Mouse (Mus musculus) gastrocnemius, postnatal 36 days (tissue): ENCODE measurements around the gene Rufy4. TPM values are rescaled to one million over a fixed set of nuclear protein-coding genes. Genes with fewer than 3 reads are reported as not detected.

Experiments used
- DNase-seq, 2 experiments: peaks; one replicate each; pipeline ENCODE4 v3.0.0; 2022
- intact Hi-C: fragments of 180-260 bp; cut with DNase I; formaldehyde crosslinking; loops from one replicate; pipeline ENCODE4 v1.15.1; 2025
- total RNA-seq, 2 experiments: library from RNA; stranded (reverse); gene quantifications; 2 replicates each; pipeline ENCODE4 v1.2.3; 2021

Gene Rufy4
- total RNA-seq, 2 experiments from 2014 or later, result 0.10 TPM; not detected in 1

DNA sequence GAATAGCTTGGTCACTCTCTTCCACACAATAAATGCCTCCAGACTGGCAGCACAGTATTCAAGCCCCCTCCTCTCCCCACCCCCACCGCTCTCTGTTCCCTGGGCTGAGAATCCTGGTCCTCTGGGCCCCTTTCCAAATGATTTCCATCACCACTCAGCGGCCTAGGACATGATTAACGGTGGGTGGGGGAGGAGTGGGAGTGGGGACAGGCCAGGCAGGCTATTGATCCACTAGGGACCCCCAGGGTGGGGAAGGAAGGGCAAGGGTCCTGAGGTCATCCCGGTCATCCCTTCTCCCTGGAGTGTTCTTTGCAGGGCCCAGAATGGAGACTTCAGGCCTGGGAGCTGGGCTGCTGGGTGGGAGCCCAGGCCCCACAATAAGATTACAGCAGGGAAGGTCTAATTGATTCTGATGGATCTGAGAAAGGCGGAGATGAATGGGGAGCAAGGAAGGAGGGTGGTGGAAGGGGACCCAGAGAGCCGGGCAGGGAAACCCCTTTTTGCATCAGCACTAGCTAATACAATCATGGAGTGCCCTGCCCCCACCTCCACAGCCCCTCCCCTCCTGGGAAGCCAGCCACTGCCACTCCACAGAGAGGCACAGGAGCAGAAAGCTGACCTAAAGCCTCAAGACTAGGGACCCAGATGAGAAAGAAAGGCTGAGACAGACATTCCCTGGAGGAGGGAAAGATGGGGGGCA is 21.5 kb upstream of the Rufy4 start:
- intact Hi-C loops, result no loop called here
- no peak for DNase-seq

GRCm38 (mm10) chr1:74105660-74106059 is 19.7 kb upstream of the Rufy4 start:
- no peak for DNase-seq
- intact Hi-C loops, result no loop called here

GRCm38 (mm10) chr1:74106214-74106613 is 19.1 kb upstream of the Rufy4 start:
- intact Hi-C loops, result no loop called here
- no peak for DNase-seq

DNA sequence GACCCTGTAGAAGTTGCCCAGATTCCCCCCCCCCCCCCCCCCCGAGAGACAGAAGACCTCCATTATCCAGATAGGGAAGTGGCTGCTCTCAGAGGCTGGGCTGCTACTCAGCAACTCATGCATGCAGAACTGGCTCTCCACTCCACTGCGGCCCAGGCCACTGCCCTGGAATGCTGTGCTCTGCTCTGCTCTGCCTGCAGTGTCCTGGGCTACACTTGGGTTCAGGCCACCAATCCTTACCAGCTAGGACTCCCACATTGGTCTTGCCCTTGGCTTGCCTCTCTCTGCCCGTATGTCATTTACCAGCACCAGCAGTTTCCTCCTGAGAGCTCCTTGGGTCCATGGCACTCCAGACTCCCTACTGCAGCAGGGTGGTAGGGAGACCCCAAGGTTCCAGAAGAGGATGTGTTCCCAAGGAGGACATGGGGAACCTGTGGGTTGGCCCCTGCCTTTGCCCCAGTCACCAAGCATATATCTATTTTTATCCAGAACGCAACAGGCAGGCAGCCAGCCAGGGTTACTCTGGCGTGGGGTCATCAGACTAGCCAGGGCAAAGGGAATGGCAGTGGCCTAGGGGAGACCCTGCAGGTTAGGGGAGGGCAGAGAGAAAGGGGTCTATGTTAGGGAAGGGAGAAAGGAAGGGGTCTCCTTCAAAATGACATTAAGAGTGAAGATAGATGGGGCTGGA is 17.3 kb upstream of the Rufy4 start:
- intact Hi-C loops, result no loop called here
- DNase-seq, result no peak

- no peak for DNase-seq
- intact Hi-C loops, result no loop called here
These were observed 15.7 kb upstream of the Rufy4 start for GRCm38 (mm10) chr1:74109670-74110069.

GRCm38 (mm10) chr1:74110932-74111695 is 14.2 kb upstream of the Rufy4 start:
- intact Hi-C loops, result no loop called here
- DNase-seq, result no peak

- no peak for DNase-seq
- intact Hi-C loops, result no loop called here
These were observed 13.7 kb upstream of the Rufy4 start for GRCm38 (mm10) chr1:74111696-74112030.

GRCm38 (mm10) chr1:74113071-74113470 is 12.3 kb upstream of the Rufy4 start:
- intact Hi-C loops, result no loop called here
- DNase-seq, result no peak

DNA sequence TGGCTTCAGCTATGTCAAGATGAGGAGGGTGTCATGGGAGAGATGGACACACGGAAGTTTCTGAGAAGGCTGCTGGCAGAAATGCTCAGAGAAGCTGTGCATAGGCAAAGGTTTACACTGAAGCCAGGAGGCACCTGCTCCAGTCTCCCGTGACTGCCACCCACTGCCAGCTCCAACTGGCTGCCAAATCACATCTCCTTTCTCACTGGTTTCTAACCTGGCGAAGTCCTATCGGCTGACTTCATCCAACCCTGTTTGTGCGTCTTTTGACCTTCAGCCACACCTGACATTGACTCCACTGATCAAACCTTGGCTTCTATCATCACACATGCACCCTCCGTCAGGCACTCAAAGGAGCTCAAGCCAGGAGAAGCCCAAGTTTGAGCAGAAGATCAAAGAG is 7.5 kb upstream of the Rufy4 start:
- intact Hi-C loops, result no loop called here
- DNase-seq, result no peak

DNA sequence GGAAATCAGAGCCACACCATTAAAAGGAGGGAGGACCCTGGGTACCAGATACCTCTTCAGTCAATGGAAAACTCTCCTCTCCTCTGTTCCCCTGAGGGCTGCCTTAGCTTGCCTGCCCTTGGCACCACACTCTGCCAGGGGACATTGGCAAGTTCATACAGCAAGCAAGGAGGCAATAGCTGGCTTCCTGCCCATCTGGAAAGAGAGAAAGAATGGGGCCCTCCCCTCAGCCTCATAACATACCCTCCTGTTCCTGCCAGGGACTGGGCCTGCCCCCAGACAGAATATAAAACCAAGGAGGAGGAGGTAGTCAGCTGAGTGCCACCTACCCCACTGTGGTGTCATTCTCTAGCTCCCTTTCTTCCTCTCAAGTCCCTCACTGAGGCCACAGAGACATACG is 6.2 kb upstream of the Rufy4 start:
- intact Hi-C loops, result no loop called here
- DNase-seq, result no peak

GRCm38 (mm10) chr1:74121138-74121537 is 4.2 kb upstream of the Rufy4 start:
- no peak for DNase-seq
- intact Hi-C loops, result loop anchor here (5.0 kb wide), 2 partner anchors 34 to 139 kb away; no protein-coding TSS in a partner anchor

GRCm38 (mm10) chr1:74121821-74122576 is 3.3 kb upstream of the Rufy4 start:
- DNase-seq, result no peak
- intact Hi-C loops, result loop anchor here (5.0 kb wide), 2 partner anchors 35 to 140 kb away; no protein-coding TSS in a partner anchor

- DNase-seq, result no peak
- intact Hi-C loops, result loop anchor here (5.0 kb wide), 2 partner anchors 36 to 141 kb away; no protein-coding TSS in a partner anchor
These were observed 2.1 kb upstream of the Rufy4 start for GRCm38 (mm10) chr1:74123215-74123614.

- intact Hi-C loops, result loop anchor here (5.0 kb wide), 2 partner anchors 37 to 142 kb away; no protein-coding TSS in a partner anchor
- DNase-seq, result peak; percentile 31 to 35
These were observed 1.0 kb upstream of the Rufy4 start, which contains the start of gene Tns1 for GRCm38 (mm10) chr1:74124021-74124981. Gene Tns1 (minus strand): TSS chr1:74124449.

GRCm38 (mm10) chr1:74130883-74131659 is 5.7 kb downstream of the Rufy4 start:
- no peak for DNase-seq
- intact Hi-C loops, result loop anchor here (2.0 kb wide), 1 partner anchor 230 kb away; no protein-coding TSS in a partner anchor

- intact Hi-C loops, result no loop called here
- no peak for DNase-seq
These were observed 6.7 kb downstream of the Rufy4 start for GRCm38 (mm10) chr1:74132011-74132410.

DNA sequence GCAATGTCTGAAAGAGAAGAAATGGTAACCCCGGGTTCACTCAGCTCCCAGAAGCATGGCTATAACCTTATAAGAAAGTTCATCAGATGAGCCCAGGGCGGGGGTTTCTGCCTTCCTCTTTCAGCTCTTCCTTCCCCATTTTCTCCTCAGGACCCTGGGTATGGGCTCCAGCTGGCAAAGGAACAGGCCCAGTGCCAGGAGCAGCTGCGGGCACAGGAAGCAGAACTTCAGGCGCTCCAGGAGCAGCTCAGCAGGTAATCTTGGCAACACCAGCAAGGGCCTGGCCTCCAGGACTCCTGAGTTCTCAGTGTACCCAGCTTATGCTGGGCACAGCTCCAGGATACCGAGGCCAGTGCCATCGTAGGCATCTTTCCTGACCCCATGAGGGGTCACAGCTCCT is 8.6 kb downstream of the Rufy4 start:
- DNase-seq, result no peak

DNA sequence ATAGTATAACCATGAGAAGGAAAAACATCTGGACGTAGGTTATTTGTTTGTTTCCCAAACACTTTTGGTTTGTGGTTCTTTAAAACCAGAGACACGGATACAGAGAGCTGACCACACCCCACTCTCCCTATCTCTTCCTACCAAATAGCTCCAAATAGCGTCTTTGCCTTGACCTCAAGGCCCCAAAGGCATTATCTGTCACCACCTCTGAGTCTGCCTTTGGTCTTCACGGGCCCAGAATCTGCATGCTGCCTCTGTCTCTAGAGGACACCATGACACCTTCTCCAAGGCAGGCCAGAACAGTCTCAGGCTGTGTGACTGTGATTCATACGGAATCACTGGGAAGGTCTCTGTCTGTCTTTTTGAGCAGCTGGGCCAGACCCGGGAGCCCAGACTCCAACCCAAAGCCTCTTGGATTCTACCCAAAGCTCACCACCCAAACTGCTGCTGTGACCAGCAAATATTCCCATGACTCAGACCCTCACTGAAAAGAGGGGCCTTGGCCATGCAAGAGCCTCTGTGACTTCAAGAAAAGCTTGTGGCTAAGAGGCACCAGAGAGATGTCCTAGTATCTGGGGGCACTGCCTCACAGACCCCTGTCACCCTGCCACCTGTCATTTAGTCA is 10.1 kb downstream of the Rufy4 start:
- intact Hi-C loops, result no loop called here
- no peak for DNase-seq

More for the DNA sequence above, 8.6 kb downstream of the Rufy4 start:
- intact Hi-C loops, result no loop called here
